Mouse (Mus musculus) cortical plate, adult 2 months (tissue): ENCODE data around the gene Endog.

ENCODE experiments used
- CTCF ChIP-seq: fragments of 200-500 bp; IDR thresholded peaks from 2 replicates; pipeline ENCODE4 v1.5.1; 2011; ENCODE audit warnings: mild to moderate bottlenecking, control low read depth, low read length; ENCODE audit not compliant: insufficient read depth; ENCODE audit errors: extremely low read depth
- POLR2A ChIP-seq: fragments of 200-500 bp; IDR thresholded peaks from 2 replicates; pipeline ENCODE4 v1.6.1; 2011; ENCODE audit warnings: mild to moderate bottlenecking, low read length, control low read depth; ENCODE audit not compliant: insufficient read depth; ENCODE audit errors: extremely low read depth

DNA sequence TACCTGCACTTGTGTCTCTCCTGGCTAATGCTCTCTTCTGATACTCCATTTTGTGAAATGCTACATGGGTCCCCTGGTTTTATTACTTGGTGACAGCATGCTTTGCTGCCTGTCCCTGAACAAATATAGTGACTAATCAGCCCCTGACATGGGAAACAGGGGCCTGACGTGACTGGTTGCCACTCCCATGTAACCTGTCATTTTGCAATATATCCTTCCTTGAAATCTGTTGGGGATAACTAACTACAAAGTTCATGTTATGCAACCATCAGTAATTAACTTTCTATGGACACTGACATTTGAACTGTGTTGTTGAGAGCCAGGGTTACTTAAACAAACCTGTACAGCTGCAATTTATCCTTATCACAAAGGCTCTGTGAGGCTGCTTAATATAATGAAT is 28.7 kb downstream of the Endog start:
- TF ChIP-seq CTCF (no peak), POLR2A (no peak)
